Mouse (Mus musculus) MN1 (cell line): Measurements from ENCODE around the gene Rsg1.

ENCODE experiments used
- DNase-seq: peaks from one replicate; pipeline ENCODE4 v3.0.0-alpha.2; 2016; ENCODE audit warnings: low spot score

Rsg1 gene

DNA sequence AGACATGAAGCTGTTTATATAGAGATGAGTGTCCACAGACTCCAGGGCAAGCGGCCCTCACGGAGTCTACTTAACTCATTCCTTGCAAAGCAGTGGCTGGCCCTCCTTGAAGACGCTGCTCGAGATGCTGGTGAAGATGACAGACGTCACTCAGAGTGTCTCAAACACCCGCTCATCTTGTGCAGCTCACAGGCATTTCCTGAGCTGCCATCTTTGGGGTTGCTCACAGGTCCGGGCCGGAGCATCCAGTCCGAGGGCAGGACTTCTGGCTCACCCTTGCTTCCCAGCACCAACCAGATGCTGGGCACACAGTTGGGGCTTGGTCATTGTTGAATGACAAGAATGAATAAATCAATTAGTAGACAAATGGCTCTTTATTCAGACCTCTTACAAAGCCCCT, 864 bp upstream of the Rsg1 start:
- no peak for DNase-seq

GRCm38 (mm10) chr4:141213342-141213741, 414 bp upstream of the Rsg1 start:
- no peak for DNase-seq

- peak; percentile 79 for DNase-seq
Measured at GRCm38 (mm10) chr4:141214337-141214851, 638 bp downstream of the Rsg1 start.

DNA sequence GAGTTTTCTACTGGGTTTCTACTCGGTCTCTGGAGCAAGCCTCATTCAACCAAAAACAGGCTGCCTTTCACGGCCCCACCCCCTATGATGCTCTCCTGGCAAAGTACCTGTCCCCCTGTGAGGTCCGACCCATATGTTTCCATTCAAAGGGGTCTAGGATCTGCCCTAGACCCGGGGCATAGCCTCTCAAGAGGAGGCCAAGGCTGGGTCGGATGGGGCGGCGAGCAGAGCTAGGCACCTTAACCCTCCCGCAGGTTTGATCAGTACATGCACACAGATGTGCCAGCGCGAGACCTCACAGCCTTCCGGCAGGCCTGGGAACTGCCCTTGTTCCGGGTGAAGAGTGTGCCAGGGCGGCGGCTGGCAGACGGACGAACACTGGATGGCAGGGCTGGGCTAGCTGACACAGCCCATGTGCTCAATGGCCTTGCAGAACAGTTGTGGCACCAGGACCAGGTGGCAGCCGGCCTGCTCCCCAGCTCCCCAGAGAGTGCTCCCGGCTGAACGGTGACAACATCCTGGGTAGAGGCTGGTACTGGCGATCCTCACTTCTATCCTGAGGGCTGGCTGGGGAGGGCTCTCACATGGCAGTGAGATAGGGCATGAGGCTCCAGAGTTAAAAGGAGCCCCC, 5.9 kb downstream of the Rsg1 start:
- DNase-seq = no peak

GRCm38 (mm10) chr4:141221848-141222247, 8.1 kb downstream of the Rsg1 start:
- no peak for DNase-seq

- no peak for DNase-seq
Measured at GRCm38 (mm10) chr4:141222752-141223151, 9.0 kb downstream of the Rsg1 start.

GRCm38 (mm10) chr4:141228687-141229086, 14.9 kb downstream of the Rsg1 start:
- no peak for DNase-seq

GRCm38 (mm10) chr4:141233196-141233595, 19.4 kb downstream of the Rsg1 start:
- no peak for DNase-seq

DNA sequence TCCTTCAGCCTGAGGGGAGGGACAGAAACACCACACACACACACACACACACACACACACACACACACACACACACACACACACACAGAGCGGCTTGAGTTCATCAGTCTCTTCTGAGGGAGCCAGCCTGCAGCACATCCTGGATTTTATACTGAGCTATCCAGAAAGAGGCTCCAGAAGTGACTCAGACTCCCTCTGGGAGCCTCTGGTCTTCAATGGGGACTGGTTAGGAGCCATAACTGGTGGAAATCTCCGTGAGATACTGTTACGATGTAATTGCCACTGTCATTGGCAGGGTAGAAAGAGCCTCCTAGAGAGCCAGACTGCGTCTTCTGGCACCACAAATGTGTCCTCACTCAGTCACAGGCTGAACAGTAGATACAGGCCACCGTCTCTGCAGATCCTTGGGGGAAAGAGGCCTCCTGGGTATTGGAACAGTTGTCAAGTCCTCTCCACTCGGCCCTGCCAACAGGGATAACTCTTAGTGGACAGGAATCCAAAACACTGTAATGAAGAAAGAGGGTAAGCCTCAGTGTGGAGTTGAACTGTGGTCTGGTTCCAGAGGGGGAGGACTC, 21.9 kb downstream of the Rsg1 start:
- peak; percentile 54 for DNase-seq

GRCm38 (mm10) chr4:141236856-141237255, 23.1 kb downstream of the Rsg1 start:
- DNase-seq = no peak

GRCm38 (mm10) chr4:141238492-141239387, 25.0 kb downstream of the Rsg1 start:
- no peak for DNase-seq

DNA sequence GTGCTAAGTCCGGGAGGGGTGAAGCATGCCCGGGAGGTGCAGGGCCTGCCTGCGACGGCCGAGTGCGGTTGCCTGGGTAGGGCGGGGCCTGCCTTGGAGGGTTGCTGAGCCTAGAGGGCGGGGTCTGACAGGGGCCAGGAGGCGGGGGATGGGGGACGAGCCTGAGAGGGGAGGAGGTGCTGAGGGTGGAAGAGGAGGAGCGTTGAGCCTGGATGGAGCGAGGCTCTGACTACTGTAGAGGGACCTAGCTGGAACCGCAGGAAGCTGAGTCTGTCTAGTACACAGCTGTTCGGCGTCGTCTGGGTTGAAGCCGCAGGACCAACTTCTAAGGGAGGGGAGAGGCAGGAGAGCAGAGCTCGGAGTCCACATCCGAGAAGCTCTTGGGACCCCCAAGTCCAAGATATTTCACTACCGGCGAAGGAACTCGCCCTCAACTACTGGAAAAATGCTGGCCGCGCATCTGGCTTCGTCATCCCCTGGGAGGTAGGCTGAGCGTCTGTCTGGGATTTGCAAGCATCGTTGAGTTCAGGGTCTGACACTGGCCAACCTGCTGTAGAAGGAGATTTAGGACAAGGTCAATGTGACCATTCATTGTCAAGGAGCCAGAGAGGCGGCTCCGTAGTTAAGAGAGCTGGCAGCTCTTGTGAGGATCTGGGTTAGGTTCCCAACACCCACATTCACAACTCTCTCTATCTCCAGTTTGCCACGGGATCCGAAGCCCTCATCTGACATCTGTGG, 25.8 kb downstream of the Rsg1 start, which contains the start of gene Arhgef19:
Arhgef19 (plus strand) TSS at position 112 of the 738 bp plus-strand sequence.
- DNase-seq = peak; percentile 94

DNA sequence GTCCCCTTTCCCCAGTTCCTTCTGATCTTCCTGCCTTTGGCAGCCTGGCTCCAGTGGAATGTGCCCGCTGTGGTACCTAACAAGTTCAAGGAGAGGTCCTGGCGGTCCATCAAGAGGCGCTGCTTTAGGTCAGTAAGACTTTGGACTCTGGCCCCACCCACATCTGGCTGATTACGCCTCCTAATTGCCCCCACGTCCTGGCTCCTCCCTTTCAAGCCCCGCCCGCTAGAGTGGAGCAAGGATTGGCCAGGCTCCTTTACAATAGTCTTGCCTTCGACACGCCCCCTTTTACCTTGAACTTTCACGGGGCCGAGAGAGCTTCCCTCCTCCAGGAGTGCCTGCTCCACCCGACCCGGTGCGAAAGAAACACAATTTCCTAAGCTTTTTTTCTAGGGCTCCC, 26.9 kb downstream of the Rsg1 start:
- DNase-seq = no peak

GRCm38 (mm10) chr4:141241861-141242260, 28.1 kb downstream of the Rsg1 start:
- no peak for DNase-seq

GRCm38 (mm10) chr4:141242651-141243241, 29.0 kb downstream of the Rsg1 start:
- peak; percentile 46 for DNase-seq

DNA sequence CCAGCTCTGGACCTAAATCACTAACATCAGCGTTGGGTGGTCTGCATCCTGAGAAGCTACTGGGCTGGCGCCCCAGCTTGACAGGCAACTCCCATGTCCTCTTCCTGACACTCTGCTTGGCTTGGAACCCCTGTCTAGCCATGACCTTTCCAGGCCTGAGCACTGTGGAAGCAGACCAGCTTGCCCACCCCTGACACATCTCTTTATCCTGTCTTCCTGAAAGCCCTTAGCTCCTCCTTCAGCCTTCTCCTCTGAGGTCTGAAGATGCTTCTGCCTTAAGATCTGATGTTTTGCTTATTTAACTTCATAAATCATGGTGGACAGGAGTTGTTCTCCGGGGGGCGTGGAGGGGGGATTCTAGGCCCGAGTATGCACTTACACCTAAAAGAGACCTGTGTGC, 29.9 kb downstream of the Rsg1 start:
- DNase-seq = no peak

DNA sequence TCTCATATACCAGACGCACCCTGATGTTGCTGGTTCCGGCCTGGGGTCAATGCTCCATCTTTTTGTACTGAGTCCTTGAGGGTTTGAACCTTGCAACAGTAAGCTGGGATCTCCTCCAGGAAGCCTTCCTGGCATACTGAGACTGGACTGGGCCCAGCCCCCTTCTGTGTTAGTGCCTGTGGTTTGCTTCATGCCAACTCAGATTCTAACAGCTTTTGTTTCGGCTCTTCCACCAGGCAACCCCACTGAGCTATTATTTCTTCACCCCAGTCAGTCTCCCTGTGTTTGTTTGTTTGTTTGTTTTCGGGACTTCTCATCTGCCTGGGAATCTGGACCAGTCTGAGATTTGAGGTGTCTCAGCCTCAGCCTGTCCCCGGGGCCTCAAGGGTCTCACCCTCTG, 30.6 kb downstream of the Rsg1 start:
- no peak for DNase-seq

- peak; percentile 56 for DNase-seq
Measured at GRCm38 (mm10) chr4:141244931-141245425, 31.2 kb downstream of the Rsg1 start.

DNA sequence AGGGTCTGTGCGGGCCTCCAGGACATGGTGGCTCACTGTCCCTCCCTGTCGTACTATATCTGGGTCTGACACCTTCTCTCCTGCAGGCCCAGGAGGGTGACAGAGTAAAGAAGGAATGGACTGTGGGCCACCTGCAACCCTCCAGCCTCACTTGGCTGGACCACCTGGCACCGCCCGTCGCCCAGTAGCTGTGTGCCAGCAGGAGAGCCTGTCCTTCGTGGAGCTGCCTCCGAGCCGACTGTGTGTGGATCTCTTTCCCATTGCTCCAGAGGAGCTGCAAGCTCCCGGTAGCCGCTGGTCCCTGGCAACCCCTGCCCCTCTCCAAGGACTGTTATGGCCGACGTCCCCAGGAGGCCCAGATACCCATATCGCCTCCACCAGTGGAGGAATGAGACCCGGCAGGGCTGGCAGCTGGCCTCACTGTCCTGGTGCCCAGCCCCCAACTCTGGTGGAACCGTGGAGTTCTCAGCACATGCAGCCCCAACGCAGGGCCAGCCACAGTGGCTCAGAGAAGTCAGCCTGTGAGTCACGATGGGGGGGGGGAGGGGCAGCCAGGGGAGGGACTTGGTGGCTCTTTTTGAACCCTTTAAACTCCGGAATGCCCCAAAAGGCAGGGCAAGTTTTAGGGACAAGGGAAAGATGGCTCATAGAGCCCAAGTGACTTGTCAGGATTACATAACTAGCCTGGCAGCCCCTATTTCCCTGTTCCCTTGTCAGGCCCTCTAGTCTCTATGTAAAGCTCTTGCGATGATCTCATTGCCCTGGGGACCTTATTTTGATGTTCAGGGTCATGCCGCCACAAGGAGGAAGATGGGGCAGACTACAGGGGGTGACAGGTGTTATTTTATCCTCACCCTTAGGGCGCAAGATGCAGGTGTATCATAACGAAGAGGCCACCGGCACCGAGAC, 32.6 kb downstream of the Rsg1 start:
- no peak for DNase-seq

DNA sequence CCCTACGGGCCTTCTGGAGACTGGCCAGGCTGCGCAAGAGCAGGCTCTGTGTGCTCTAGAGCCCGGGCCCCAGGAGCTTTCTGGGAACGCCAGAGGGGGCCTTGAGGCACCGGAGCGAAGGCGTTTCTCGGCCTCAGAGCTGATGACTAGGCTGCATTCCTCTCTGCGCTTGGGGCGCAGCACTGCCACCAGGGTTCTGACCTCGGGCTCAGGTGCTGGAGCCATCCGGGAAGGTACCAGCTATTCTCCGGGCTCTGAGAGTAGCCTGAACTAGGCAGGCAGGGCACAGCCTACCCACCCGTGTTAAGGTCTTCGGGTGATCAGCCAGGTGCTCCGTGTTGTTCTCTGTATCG, 33.2 kb downstream of the Rsg1 start:
- no peak for DNase-seq
